Mouse (Mus musculus): ENCODE measurements around the gene N4bp2l2.
"Not testable (repeated sequence)": the region's sequence is repeated elsewhere in the genome, so short reads cannot be mapped to it uniquely, and the experiment has no call there.

DNA sequence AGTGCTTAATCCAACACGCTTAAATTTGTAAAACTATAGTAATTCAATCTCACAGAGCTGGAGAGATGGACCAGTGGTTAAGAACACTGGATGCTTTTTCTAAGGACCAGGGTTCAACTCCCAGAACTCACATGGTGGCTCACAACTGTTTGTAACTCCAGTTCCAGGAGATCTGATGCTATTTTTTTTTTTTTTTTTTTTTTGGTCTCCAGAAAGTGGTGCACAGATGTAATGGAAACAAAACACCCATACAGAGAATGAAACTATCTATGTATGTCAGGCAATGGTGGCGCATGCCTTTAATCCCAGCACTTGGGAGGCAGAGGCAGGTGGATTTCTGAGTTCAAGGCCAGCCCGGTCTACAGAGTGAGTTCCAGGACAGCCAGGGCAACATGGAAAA, 5.7 kb downstream of the N4bp2l2 start:
- TF ChIP-seq CTCF (conservative IDR thresholded peaks at IDR 0.05; ENCODE audit: low read length); POU5F1 (IDR thresholded peaks at IDR 0.05; ENCODE audit: borderline replicate concordance, low read length); NANOG (IDR thresholded peaks at IDR 0.05; ENCODE audit: borderline replicate concordance, low read length): not testable (repeated sequence)
